Mouse (Mus musculus): ENCODE results near the gene Il12rb1. TPM values are rescaled to one million over a fixed set of nuclear protein-coding genes. Genes with fewer than 3 reads are reported as not detected.

Gene Il12rb1
- total RNA-seq, 2 experiments from 2014 or later: 0.86 to 1.1 TPM

DNA sequence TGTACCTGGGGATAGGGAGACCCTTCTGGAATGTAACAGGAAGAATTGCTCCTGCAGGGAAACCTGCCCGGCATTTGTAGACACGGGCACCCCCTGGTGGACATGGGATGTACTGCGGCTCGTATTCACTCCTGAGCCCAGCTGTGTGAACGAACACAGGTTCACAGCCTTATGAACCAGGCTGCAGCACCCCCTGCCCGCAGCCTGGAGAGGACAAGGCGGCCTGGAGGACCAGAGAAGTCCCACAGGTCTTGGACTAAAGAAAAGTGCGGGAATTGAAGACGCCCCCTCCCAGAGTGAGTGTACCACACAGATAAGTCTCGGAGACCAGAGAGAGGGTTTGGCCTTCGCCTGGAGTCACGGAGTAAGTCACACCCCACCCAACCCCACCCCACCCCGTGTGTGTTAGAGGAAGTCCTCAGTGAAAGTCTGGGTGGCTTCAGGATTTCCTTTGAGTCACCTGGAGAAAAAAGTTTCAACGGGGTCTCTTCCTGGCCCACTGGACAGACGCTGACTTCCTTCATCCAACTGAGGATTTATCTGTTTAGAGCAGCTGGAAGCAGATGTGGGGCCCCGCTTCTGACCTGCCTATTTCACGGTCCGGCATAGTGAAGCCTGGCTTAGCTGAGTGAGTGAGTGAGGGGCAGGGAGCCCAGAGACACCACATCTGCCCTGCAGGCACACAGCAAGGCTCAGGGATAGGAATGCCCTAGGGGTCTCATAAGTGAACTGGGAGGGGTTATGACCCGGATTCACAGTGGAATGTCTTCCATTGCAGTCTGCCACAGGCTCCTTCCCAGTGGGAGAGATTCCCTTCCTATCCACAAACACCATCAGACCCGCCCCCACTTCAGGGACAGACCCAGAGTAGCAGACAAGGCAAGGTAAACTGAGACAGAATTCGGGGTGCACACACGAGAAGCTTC, 33.2 kb downstream of the Il12rb1 start:
- DNase-seq (ENCODE audit: low spot score in 2 of 2): peak; percentile 80 to 89

DNA sequence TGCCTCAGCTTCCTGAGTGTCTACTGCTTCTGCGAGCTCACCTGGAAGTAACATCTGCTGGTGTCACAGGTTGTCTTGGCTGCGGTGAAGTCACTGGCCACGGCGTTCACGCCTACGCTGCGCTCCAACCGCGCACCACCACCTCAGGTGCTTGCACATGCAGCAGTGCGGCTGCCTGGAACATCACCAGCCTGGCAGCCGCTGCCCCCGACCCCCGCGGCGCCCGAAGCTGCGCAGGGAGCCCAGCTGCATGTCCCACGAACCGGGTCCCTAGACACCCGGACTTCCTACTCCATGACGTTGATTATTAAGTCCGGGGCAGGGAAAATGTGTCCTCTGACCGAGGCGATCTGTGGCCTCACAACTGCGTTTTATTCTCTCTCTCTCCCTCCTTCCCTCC, 34.2 kb downstream of the Il12rb1 start:
- intact Hi-C loops (cut with DNase I): loop anchor here (5.0 kb wide), 1 partner anchor 75 kb away; no protein-coding TSS in a partner anchor
- no peak for DNase-seq (ENCODE audit: low spot score in 2 of 2)

More for the DNA sequence above, 33.2 kb downstream of the Il12rb1 start:
- intact Hi-C loops (cut with DNase I): loop anchor here (2.0 to 5.0 kb wide), 2 partner anchors 74 to 123 kb away; partner anchors contain the start of gene Gm3336

DNA sequence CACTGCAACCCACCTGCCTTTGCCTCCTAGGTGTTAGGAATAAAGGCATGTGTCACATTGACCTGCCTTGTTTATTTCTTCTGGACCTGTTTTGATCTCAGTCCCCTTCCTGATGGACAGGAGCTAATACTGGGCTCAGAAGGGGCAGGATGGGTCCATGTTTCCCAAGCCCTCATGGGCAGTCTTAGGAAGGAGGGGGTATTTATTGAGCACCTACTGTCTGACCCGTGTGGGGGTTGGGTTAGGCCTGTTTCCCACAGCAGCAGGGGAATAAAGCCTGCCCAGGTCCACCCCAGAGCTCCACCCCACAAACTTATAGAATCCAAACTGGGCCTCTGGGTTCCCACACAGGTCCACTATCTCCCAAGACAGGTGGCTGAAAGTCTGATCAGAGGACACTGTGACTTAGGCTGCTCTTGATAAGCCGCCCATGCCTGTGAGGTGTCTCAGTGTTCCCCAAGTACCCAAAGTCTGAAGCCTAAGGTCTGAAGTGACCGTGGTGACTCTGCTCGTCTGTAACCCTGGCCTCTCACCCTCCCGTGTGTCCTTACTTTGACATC, 35.0 kb downstream of the Il12rb1 start:
- intact Hi-C loops (cut with DNase I): loop anchor here (5.0 kb wide), 1 partner anchor 76 kb away; no protein-coding TSS in a partner anchor
- no peak for DNase-seq (ENCODE audit: low spot score in 2 of 2)

DNA sequence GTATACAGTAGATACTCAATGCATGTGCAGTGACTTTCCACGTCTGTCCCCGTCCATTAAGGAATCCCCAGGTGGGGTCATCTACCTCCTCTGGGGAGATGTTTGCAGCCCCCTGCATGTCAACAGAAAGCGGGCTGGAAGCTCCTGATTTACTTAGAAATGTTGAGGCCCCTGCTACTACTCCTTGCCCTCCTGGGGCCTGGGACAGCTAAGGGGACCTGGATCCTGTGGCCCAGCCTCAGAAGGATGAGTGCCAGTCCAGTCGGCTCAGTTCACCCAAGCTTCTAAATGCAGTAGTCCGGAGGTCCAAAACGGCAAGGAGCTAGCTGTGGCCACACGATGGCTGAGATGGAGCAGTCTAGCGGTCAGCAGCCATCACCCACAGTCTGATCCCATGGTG, 35.7 kb downstream of the Il12rb1 start:
- intact Hi-C loops (cut with DNase I): loop anchor here (1.0 to 5.0 kb wide), 2 partner anchors 25 to 77 kb away; no protein-coding TSS in a partner anchor
- DNase-seq (ENCODE audit: low spot score in 2 of 2): no peak

DNA sequence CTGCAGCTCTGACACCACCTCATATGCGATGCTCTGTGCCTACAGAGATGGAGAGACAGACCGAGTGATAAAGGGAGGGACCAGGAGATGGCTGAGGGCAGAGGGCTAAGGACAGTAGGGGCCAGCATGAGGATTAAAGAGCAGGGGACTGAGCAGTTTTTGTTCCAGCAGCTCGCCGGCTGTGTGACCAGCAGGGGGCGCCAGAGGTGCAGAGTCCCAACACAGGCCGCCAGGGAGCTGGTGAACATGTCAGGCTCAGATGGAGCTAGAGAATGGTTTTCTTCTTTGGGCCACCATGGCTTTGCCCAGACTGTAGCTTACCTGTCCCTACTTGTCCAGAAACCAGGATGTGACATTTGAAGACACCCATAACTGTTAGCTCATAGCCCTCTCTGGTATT, 36.3 kb downstream of the Il12rb1 start:
- intact Hi-C loops (cut with DNase I): loop anchor here (1.0 to 5.0 kb wide), 2 partner anchors 25 to 77 kb away; no protein-coding TSS in a partner anchor
- peak; percentile 71 to 80 for DNase-seq (ENCODE audit: low spot score in 2 of 2)

DNA sequence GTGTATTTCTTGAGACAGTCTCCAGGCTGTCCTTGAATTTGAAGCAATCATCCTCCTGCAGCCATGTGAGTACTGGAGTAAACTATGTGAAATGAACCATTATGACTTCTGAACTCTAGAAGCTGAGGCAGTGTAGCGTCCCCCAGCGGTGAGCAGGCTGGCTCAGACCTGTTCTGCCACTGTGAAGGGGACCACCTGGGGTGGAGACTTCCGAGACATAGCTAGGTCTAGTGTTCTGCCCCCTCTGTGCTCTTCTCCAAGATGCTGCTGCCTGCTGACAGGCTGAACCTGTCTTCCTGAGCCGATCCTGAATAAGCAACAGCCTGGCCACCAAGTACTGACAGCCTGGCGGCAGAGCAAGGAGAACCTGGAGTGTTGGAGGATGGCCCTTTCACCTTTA, 36.9 kb downstream of the Il12rb1 start:
- DNase-seq (ENCODE audit: low spot score in 2 of 2): no peak
- intact Hi-C loops (cut with DNase I): no loop called here

DNA sequence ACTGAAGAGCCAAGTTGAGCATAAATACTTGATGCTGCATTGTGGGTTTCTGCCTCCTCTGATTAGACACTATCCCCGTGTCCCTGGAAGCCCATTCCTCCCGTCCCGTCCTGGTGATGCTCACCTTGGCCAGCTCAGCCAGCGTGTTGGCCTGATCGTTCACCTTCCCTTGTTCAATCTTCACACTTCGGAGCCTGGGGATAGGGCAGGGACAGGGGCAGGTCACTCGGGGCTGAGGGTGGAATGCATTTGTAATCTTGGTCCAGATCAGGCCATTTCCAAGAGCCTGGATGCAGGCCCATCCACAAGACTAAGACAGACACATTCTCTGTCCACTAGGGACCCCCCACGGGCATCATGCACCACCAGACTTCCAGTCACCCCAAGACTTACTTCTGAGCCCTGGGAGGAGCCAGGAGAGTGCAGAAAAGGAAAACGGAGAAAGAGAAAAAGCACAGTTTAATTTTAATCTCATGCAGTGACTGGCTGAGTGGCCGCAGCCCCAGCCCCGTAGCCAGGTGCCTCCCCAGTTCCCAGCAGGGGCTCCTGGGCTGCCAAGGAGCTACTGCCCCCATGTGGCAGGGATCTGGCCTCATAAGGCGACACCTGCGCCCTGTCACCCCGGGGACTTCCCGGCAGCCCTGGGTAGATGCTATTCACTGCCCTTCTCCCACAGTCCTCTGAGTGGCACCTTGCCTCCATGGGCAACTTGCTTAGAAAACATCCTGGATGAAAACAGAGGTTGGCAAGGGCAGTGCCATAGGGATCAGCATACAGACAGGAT, 38.3 kb downstream of the Il12rb1 start:
- no peak for DNase-seq (ENCODE audit: low spot score in 2 of 2)
- intact Hi-C loops (cut with DNase I): no loop called here

DNA sequence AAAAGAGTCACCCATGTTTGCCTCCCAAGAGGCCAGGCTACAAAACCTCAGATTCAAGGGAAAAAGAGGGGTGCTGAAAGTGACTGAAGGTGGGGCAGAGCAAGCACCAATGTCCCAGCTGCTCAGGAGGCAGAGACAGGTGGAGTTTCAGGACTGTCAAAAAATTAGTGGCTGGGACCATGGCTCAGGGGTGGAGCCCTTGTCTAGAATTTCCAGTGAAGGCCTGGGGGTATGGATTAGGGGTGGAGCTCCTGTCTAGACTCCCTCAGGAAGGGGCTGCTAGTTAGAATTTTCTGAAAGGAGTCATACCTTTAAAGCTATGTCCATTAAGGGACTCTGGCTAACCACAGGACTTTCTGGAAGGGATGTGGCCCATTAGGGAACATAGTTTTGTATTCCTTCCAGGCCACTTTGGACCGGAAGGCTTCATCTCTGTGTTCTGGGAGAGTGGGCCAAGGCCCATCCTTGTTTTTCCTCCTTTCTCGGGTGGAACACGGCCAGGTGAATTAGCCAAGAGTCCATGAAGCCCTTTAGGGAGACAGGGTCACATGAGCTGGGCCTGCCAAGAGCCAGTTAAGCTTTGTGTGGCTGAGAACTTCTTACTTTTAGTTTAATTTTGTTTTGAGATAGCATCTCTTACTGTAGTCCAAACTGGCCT, 41.2 kb downstream of the Il12rb1 start:
- intact Hi-C loops (cut with DNase I): no loop called here
- DNase-seq (ENCODE audit: low spot score in 2 of 2): no peak

DNA sequence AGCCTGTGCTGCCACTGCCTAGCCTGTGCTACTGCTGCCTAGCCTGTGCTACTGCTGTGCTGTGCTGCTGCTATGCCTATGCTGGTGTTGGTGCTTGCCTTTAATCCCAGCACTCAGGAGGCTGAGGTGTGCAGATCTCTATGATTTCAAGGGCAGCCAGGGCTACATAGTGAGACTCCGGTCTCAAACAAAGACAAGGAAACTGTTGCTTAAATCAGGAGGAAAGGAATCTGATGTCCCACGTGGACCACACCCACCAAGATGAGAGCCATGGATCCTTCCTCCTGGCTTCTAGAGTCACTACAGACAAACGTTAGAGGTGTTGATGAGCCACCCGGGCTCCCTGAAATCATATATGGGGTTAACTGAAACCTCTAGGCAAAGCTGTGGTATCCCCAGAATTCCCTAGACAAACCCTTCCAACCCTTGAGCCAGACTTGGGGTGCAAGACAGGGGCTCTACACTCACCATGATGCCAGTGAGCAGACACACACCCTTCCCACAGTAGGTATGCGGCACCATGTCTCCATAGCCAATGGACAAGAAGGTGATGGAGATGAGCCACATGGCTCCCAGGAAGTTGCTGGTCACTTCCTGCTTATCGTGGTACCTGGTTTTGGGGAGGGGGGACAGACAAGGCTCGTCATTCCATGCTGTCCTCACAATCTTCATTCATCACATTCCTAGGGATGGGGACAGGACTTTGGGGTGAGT, 42.0 kb downstream of the Il12rb1 start:
- intact Hi-C loops (cut with DNase I): no loop called here
- no peak for DNase-seq (ENCODE audit: low spot score in 2 of 2)

DNA sequence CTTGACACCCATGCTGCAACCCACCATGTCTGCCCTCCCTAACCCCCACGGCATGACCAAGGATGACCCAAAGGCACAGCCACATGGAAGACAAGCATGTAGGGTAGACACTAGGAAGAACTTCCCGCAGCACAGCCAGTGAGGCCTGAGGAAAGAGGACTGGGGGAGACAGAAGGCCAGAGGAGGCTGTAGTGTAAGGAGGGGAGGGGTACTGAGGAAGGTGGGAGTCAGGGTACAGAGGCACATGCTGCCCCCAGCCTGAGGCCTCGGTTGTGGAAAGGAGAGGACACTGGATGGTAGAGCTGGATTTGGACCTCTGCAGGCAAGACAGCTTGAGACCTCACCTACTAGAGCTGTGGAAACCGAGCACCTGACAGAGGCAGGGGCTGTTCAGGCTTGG, 42.7 kb downstream of the Il12rb1 start:
- no peak for DNase-seq (ENCODE audit: low spot score in 2 of 2)
- intact Hi-C loops (cut with DNase I): no loop called here

DNA sequence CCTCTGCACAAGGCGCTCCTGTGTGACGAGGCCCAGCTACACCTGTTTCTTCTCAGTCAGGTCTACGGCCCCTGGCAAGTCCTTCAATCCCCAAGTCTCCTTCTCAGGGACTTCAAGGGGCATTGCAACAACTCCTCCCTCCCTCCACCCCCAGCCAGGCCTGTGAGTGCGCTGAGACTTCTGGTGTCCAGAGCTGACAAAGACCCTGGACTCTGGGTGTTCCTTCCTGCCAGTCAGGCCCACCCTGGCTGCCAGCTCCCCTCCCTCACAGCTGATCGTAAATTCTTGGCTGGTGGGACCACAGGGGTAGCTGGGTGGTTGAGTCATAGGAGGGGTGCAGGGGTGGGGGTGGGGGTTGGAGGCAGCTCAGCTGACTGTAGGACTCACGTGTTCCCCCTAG, 43.6 kb downstream of the Il12rb1 start:
- no peak for DNase-seq (ENCODE audit: low spot score in 2 of 2)
- intact Hi-C loops (cut with DNase I): no loop called here

DNA sequence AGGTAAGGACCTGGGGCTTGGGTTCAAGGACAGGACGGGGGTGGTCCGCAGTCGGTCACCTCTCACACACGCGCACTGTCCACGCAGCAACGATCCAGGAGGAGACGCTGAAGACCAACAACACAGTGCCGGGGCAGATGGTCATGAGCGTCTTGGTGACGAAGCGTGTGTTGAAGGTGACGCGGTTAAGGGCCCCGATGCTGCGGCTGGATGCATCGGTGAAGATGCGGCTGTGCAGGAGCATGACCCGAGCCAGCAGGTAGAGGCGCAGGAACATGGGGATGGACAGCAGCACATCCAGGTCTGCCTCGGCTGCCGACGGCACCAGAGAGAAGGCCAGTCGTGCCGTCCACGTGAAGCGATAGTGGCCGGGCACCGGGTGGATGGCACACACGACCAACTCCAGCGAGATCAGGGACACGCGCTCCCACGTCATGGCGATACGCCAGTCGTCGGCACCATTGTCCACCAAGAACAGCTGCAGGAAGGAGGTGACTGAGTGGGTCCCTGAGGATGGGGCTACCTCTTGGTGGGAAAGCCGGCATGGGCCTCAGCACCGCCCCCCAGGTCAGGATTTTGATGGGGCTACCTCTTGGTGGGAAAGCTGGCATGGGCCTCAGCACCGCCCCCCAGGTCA, 44.5 kb downstream of the Il12rb1 start:
- DNase-seq (ENCODE audit: low spot score in 2 of 2): no peak
- intact Hi-C loops (cut with DNase I): no loop called here

DNA sequence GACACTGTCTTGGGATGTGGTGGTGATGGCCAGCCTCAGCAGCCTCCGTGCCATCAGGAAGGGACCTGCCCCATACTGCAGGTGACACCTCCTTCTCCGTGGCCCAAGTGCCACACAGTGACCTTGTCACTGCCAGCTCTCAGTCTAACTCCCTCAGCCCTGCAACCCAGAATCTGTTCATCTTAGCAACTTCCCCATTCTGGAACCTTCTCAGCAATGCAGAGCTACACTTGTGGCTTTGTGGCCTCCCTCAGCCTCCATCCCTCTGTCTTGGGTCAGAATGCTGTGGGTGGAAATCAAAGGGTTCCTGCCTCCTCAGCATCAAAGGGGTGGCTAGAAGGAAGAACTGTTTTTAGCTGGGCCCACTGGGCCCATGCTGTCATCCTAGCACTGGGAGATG, 45.6 kb downstream of the Il12rb1 start:
- intact Hi-C loops (cut with DNase I): no loop called here
- no peak for DNase-seq (ENCODE audit: low spot score in 2 of 2)

DNA sequence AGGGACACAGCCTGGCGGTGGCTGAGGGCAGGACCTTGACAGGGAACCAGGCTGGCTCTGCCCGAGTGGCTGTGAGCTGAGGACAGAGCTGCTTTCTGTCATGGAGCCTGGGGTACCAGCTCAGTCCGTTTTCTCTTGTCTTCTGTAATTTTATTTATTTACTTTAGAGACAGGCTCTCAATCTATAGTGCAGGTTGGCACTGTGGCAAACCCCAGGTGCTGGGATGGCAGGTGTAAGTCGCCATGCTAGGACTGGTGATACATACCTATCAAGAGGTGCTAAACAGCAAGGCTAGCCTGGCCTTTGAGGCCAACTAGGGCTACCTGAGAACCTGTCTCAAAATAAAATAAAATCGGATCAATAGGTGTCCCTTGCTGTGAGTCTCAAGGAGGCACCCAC, 47.8 kb downstream of the Il12rb1 start:
- DNase-seq (ENCODE audit: low spot score in 2 of 2): no peak
- intact Hi-C loops (cut with DNase I): no loop called here

DNA sequence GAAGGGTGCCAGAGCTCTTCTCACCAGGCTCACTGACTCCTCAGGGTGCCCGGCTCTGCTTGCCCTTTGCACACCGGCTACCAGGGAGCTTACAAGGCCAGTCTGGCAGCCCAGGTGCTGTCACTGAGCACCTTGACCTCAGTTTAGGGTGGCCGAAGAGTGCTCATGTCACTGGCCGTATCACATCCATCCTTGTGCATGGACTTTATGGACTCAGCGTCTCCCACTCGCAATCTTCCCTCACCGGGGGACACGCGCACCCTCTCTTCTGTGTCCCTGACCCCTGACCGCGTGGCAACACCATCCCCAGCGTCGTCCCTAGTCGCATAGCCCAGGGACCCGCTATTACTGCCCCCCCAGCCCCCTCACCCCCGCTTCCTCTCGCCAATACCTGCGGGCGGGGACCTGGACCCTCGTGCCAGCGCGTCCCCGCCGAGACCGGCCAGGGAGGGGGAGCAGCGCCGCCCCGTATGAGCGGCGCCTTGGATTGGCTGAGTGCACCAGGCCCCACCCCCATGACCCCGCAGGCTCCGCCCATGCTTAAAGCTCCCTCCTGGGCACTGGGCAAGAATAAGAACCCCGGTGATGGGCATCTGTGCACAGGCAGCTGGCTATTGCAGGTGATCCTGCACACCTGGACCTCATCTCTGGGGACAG, 48.4 kb downstream of the Il12rb1 start:
- intact Hi-C loops (cut with DNase I): no loop called here
- DNase-seq (ENCODE audit: low spot score in 2 of 2): peak; percentile 73 to 76

DNA sequence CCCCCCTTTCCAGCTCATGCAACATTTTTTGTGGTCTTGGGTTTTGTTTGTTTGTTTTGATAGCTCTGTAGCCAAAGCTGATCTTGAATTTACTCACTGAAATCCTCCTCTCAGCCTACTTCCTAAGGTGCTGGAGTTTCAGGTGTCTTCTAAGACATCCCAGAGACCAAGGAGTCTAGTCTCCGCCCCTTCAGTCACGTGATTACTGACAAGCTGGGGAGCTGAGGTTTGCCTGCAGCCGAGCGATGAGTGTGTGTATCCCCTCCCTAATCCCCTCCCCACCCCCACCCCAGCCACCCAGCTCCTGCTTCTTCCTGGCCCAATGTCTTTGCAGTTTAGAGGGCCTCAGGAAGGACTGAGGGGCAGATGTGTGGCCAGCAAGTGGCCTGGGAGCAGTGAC, 49.3 kb downstream of the Il12rb1 start:
- intact Hi-C loops (cut with DNase I): no loop called here
- DNase-seq (ENCODE audit: low spot score in 2 of 2): no peak

DNA sequence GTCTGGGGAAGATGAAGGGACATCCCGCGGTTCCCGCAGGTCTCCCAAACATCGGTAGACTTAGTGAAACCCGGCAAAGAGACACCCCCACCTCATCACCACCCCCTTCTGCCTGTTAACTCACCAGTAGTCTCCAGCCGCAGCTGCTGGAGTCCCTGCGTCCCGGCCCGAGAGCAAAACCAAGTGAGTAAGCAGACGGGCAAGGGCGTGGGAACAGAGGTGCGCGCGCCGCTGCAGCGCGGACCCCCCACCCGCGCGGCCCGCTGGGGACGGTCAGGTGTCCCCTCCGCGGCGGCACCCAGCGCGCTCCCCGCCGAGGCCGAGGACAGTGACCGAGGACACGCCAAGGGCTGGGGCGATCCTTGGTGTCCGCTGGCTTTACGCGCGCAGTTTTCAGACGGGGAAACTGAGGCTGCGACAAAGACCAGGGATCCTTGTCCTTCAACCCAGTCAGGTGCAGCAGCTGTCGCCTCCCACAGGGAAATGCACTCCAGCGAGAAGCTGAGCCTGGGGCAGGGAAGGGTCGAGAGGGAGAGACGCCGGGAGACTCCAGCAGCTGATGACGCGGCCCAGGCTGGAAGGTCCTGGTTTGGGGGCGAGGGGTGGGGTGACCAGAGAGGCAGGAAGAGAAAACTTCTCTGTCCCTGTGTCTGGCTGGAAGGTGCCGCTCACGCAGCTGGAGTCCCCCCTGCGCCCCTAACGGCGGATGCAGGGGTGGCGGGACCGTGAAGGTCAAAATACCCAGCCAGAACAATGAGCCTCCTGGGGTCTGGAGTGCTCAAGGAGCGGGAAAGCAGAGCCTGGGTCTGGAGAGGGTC, 54.8 kb downstream of the Il12rb1 start, which contains the start of gene Kcnn1:
Kcnn1 (minus strand) TSS at position 435 of the 818 bp plus-strand sequence.
- intact Hi-C loops (cut with DNase I): no loop called here
- no peak for DNase-seq (ENCODE audit: low spot score in 2 of 2)
